Mouse (Mus musculus) heart, embryonic 11.5 days (tissue): ENCODE measurements at regions not wholly inside any gene's neighbourhood (a gene's known extent, or its start where the extent isn't known, plus 50 kb on each side); places are given as distances from the start of the nearest gene placed in this dataset.

ENCODE experiments used
- ATAC-seq: fragments of 200-750 bp; cut with Nextera tagmentation; replicated peaks from 2 replicates; pipeline ENCODE4 v1.8.0; 2017; ENCODE audit warnings: moderate library complexity; ENCODE audit not compliant: insufficient number of reproducible peaks, low FRiP score, low TSS enrichment
- H3K27ac ChIP-seq: fragments of 300-500 bp; sonication (generic); 2 replicates; pipeline ENCODE4 v1.5.1; 2014; ENCODE audit warnings: mild to moderate bottlenecking, low read depth, low read length
- H3K27me3 ChIP-seq: fragments of 300-500 bp; sonication (generic); 2 replicates; pipeline ENCODE4 v1.6.1; 2014; ENCODE audit warnings: mild to moderate bottlenecking, low read length, mixed read lengths; ENCODE audit not compliant: control insufficient read depth, insufficient read depth
- H3K36me3 ChIP-seq: fragments of 300-500 bp; sonication (generic); 2 replicates; pipeline ENCODE4 v1.6.1; 2014; ENCODE audit warnings: mild to moderate bottlenecking, low read length, moderate library complexity, mixed read lengths; ENCODE audit not compliant: control insufficient read depth, insufficient read depth
- H3K4me1 ChIP-seq: fragments of 300-500 bp; sonication (generic); 2 replicates; pipeline ENCODE4 v1.6.1; 2014; ENCODE audit warnings: low read length; ENCODE audit not compliant: control insufficient read depth, insufficient read depth
- H3K4me2 ChIP-seq: fragments of 300-500 bp; sonication (generic); 2 replicates; pipeline ENCODE4 v1.6.1; 2014; ENCODE audit warnings: mild to moderate bottlenecking, moderate library complexity
- H3K4me3 ChIP-seq: fragments of 300-500 bp; sonication (generic); 2 replicates; pipeline ENCODE4 v1.5.1; 2014; ENCODE audit warnings: low read depth, low read length
- H3K9ac ChIP-seq: fragments of 300-500 bp; sonication (generic); 2 replicates; pipeline ENCODE4 v1.6.1; 2014; ENCODE audit warnings: mild to moderate bottlenecking, low read depth, low read length, moderate library complexity
- H3K9me3 ChIP-seq: fragments of 300-500 bp; sonication (generic); replicated peaks from 2 replicates; pipeline ENCODE4 v1.6.1; 2016; ENCODE audit warnings: low read length; ENCODE audit not compliant: control insufficient read depth
- WGBS: fragments of 180-500 bp; shearing (Covaris S2); extraction: QIAGEN DNeasy Blood & Tissue Kit; methylation state at CpG from one replicate; pipeline ENCODE4 v1.1.7; 2014; ENCODE audit not compliant: insufficient replicate concordance; 5-methylcytosine and 5-hydroxymethylcytosine counted together

DNA sequence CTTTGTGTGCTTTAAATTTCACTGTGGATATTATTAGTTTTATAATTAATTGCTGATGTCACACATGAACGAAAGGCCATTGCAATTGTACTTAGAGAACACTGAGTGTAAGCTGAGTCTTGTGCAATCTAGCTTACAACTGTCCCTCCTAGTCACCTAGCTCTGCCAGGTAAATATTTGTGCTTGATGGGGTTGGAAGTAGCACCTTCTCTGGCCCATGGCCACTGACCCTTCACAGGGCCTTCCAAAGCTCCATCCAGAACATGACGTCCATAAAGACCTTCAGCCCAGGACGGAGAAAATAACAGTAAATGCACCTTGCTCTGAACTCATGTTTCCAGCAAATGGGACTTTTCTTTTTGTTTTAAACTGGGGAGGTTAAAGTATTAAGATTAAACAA is 576.0 kb downstream of the Nedd1 start:
- Histone ChIP-seq H3K4me1 (no peaks in the 10 kb centered on the region), H3K27me3 (no peaks in the 10 kb centered on the region), H3K4me2 (no peak overlapping the region), H3K36me3 (no peaks in the 10 kb centered on the region), H3K4me3 (no peak overlapping the region), H3K9ac (no peak overlapping the region), H3K9me3 (no peaks in the 10 kb centered on the region), H3K27ac (no peak overlapping the region)
- 75% methylated on average over 3 of the region's 3 CpGs for WGBS
- no peak for ATAC-seq

GRCm38 (mm10) chr10:92135521-92135920 is 586.7 kb downstream of the Nedd1 start:
- no peak overlapping the region for H3K4me3 ChIP-seq

DNA sequence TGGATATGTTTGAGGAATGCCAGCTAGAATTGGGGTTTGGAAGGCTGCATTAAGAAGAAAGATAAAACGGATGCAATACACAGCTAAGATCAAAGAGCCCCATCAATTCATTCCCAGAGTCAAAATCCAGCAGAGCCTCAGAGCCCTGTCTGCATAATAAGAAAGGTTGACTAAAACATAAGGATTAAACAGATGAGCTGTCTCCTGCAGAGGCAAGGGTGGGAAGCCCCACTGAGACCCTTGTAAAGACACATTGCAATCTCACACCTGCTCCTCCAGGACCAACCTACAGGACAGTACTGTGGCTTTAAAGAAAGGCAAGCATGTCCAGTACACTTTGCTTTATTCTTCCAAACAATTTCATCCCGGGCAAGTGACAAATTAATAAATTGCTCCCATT is 609.4 kb downstream of the Nedd1 start:
- H3K27me3 ChIP-seq = no peaks in the 10 kb centered on the region
- 20% methylated on average over 2 of the region's 2 CpGs for WGBS
- H3K4me1 ChIP-seq = no peaks in the 10 kb centered on the region
- no peak for ATAC-seq
- no peak overlapping the region for H3K9ac ChIP-seq
- H3K27ac ChIP-seq = no peak overlapping the region
- no peaks in the 10 kb centered on the region for H3K36me3 ChIP-seq
- no peak overlapping the region for H3K4me3 ChIP-seq
- H3K9me3 ChIP-seq = no peaks in the 10 kb centered on the region
- no peak overlapping the region for H3K4me2 ChIP-seq

More at GRCm38 (mm10) chr10:92135521-92135920, 586.7 kb downstream of the Nedd1 start:
- H3K27me3 ChIP-seq = no peaks in the 10 kb centered on the region
- H3K4me2 ChIP-seq = no peak overlapping the region
- H3K4me1 ChIP-seq = no peaks in the 10 kb centered on the region
- ATAC-seq = no peak
- no peaks in the 10 kb centered on the region for H3K9me3 ChIP-seq
- 79% methylated on average over 5 of the region's 5 CpGs for WGBS
- no peak overlapping the region for H3K9ac ChIP-seq
- no peaks in the 10 kb centered on the region for H3K36me3 ChIP-seq
- no peak overlapping the region for H3K27ac ChIP-seq

DNA sequence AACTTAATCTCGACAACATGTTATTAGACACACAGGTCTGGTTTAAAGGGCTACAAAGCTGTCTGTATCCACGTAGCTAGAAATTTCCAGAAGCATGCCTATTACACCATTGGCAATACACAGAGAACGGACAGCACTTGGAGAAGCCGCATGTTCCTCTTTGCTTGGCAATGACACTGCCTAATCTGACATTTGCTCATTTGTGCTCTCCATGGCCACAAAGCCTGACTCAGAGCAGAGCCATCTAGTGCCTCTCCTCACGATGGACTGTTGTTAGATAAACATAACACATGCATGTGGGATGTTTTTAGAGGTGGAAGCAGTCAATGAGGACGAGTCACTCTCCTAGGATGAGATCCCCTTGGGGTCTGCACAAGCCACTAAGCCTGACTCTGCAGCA is 615.9 kb downstream of the Nedd1 start:
- Histone ChIP-seq H3K36me3 (no peaks in the 10 kb centered on the region), H3K9me3 (no peaks in the 10 kb centered on the region), H3K4me1 (no peaks in the 10 kb centered on the region), H3K9ac (no peak overlapping the region), H3K27ac (no peak overlapping the region), H3K27me3 (no peaks in the 10 kb centered on the region), H3K4me3 (no peak overlapping the region), H3K4me2 (no peak overlapping the region)
- 74% methylated on average over 6 of the region's 6 CpGs for WGBS
- ATAC-seq = no peak

DNA sequence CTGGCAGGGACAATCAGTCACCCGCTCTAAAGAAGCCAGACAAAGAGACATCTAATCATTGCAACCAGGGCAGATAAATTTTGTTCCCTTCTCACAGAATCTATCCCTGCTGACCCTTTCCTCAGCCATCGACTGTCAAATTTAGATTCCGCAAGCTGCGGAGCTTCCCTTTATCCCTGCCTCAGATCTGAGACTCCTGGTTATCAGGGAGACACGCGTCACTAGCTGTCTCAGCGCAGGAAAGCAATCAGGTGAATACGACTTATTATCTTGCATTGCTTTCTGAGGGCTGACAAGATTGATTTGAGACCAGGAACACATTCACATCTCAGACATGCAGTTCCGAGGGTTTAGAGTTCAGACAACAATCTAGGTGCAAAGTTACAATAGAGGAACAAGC is 618.3 kb downstream of the Nedd1 start:
- WGBS = 30% methylated on average over 9 of the region's 9 CpGs

GRCm38 (mm10) chr10:92102755-92103154 is 619.5 kb downstream of the Nedd1 start:
- H3K4me3 ChIP-seq = no peak overlapping the region
- H3K4me1 ChIP-seq = no peaks in the 10 kb centered on the region
- WGBS = 76% methylated on average over 4 of the region's 4 CpGs
- no peak overlapping the region for H3K4me2 ChIP-seq
- H3K27me3 ChIP-seq = no peaks in the 10 kb centered on the region
- no peak overlapping the region for H3K9ac ChIP-seq
- no peak for ATAC-seq
- no peak overlapping the region for H3K27ac ChIP-seq
- no peaks in the 10 kb centered on the region for H3K36me3 ChIP-seq
- H3K9me3 ChIP-seq = no peaks in the 10 kb centered on the region

More for the DNA sequence above, 618.3 kb downstream of the Nedd1 start:
- H3K9ac ChIP-seq = no peak overlapping the region
- H3K9me3 ChIP-seq = no peaks in the 10 kb centered on the region
- H3K4me3 ChIP-seq = no peak overlapping the region
- no peak overlapping the region for H3K27ac ChIP-seq
- H3K4me2 ChIP-seq = peak overlapping the region; percentile 29
- no peak for ATAC-seq
- H3K27me3 ChIP-seq = no peaks in the 10 kb centered on the region
- no peaks in the 10 kb centered on the region for H3K4me1 ChIP-seq
- no peaks in the 10 kb centered on the region for H3K36me3 ChIP-seq

- Histone ChIP-seq H3K27me3 (no peaks in the 10 kb centered on the region), H3K4me1 (no peaks in the 10 kb centered on the region), H3K4me2 (no peak overlapping the region), H3K27ac (no peak overlapping the region), H3K9ac (no peak overlapping the region), H3K4me3 (no peak overlapping the region), H3K36me3 (no peaks in the 10 kb centered on the region), H3K9me3 (no peaks in the 10 kb centered on the region)
- no peak for ATAC-seq
- WGBS = 34% methylated on average over 6 of the region's 7 CpGs
Observed at GRCm38 (mm10) chr10:92097562-92097961, 624.7 kb downstream of the Nedd1 start.

GRCm38 (mm10) chr10:92097081-92097480 is 625.1 kb downstream of the Nedd1 start:
- 87% methylated on average over 4 of the region's 4 CpGs for WGBS

GRCm38 (mm10) chr10:92091480-92092395 is 630.5 kb downstream of the Nedd1 start:
- no peaks in the 10 kb centered on the region for H3K36me3 ChIP-seq
- no peak overlapping the region for H3K27ac ChIP-seq
- no peaks in the 10 kb centered on the region for H3K4me1 ChIP-seq
- ATAC-seq = no peak
- no peak overlapping the region for H3K4me3 ChIP-seq
- H3K9ac ChIP-seq = no peak overlapping the region
- no peaks in the 10 kb centered on the region for H3K9me3 ChIP-seq
- H3K4me2 ChIP-seq = no peak overlapping the region
- no peaks in the 10 kb centered on the region for H3K27me3 ChIP-seq
- 67% methylated on average over 9 of the region's 9 CpGs for WGBS

More at GRCm38 (mm10) chr10:92097081-92097480, 625.1 kb downstream of the Nedd1 start:
- no peaks in the 10 kb centered on the region for H3K9me3 ChIP-seq
- no peak overlapping the region for H3K27ac ChIP-seq
- H3K9ac ChIP-seq = no peak overlapping the region
- no peak overlapping the region for H3K4me2 ChIP-seq
- H3K27me3 ChIP-seq = no peaks in the 10 kb centered on the region
- no peak overlapping the region for H3K4me3 ChIP-seq
- H3K4me1 ChIP-seq = no peaks in the 10 kb centered on the region
- H3K36me3 ChIP-seq = no peaks in the 10 kb centered on the region
- ATAC-seq = no peak
